Mouse (Mus musculus) c-Kit-negative CD71-positive TER-119-positive erythroid progenitor cells, embryonic 14.5 days (primary cell): Measurements from ENCODE around the gene Rnf17.

ENCODE experiments used
- DNase-seq: peaks from one replicate; pipeline ENCODE4 v3.0.0-alpha.2; 2013; ENCODE audit warnings: low read depth, low spot score

The Rnf17 gene

GRCm38 (mm10) chr14:56402311-56403071, at the start of gene Rnf17:
Gene Rnf17, plus strand, starts transcription at chr14:56402581.
- no peak for DNase-seq

- DNase-seq = no peak
Measured at GRCm38 (mm10) chr14:56354803-56355202, 47.6 kb upstream of the Rnf17 start.

GRCm38 (mm10) chr14:56355396-56355795, 47.0 kb upstream of the Rnf17 start:
- DNase-seq = no peak

- no peak for DNase-seq
Measured at GRCm38 (mm10) chr14:56356196-56356595, 46.2 kb upstream of the Rnf17 start.

- DNase-seq = no peak
Measured at GRCm38 (mm10) chr14:56358422-56358821, 44.0 kb upstream of the Rnf17 start.

- no peak for DNase-seq
Measured at GRCm38 (mm10) chr14:56359131-56359530, 43.2 kb upstream of the Rnf17 start.

GRCm38 (mm10) chr14:56364711-56365237, 37.6 kb upstream of the Rnf17 start, which contains the start of gene Atp12a:
Gene Atp12a, plus strand, starts transcription at chr14:56365068.
- no peak for DNase-seq

GRCm38 (mm10) chr14:56365292-56365691, 37.1 kb upstream of the Rnf17 start:
- no peak for DNase-seq

- no peak for DNase-seq
Measured at GRCm38 (mm10) chr14:56366712-56367111, 35.7 kb upstream of the Rnf17 start.

GRCm38 (mm10) chr14:56368834-56369233, 33.5 kb upstream of the Rnf17 start:
- peak; percentile 21 for DNase-seq

GRCm38 (mm10) chr14:56375731-56376130, 26.6 kb upstream of the Rnf17 start:
- peak; percentile 39 for DNase-seq

GRCm38 (mm10) chr14:56377745-56378144, 24.6 kb upstream of the Rnf17 start:
- no peak for DNase-seq

- no peak for DNase-seq
Measured at GRCm38 (mm10) chr14:56379336-56379735, 23.0 kb upstream of the Rnf17 start.

GRCm38 (mm10) chr14:56382366-56382765, 20.0 kb upstream of the Rnf17 start:
- DNase-seq = no peak

- DNase-seq = no peak
Measured at GRCm38 (mm10) chr14:56390247-56390646, 12.1 kb upstream of the Rnf17 start.

- DNase-seq = no peak
Measured at GRCm38 (mm10) chr14:56393704-56394312, 8.6 kb upstream of the Rnf17 start.

GRCm38 (mm10) chr14:56398001-56398400, 4.4 kb upstream of the Rnf17 start:
- no peak for DNase-seq

GRCm38 (mm10) chr14:56403072-56403375, 643 bp downstream of the Rnf17 start:
- DNase-seq = no peak

- DNase-seq = no peak
Measured at GRCm38 (mm10) chr14:56462090-56462489, 59.7 kb downstream of the Rnf17 start.

- no peak for DNase-seq
Measured at GRCm38 (mm10) chr14:56462729-56463128, 60.3 kb downstream of the Rnf17 start.

- no peak for DNase-seq
Measured at GRCm38 (mm10) chr14:56468145-56468544, 65.8 kb downstream of the Rnf17 start.

- no peak for DNase-seq
Measured at GRCm38 (mm10) chr14:56489806-56490205, 87.4 kb downstream of the Rnf17 start.

- DNase-seq = no peak
Measured at GRCm38 (mm10) chr14:56502407-56502806, 100.0 kb downstream of the Rnf17 start.
